Mouse (Mus musculus): ENCODE measurements at regions not wholly inside any gene's neighbourhood (a gene's known extent, or its start where the extent isn't known, plus 50 kb on each side); places are given as distances from the start of the nearest gene placed in this dataset.
A peak's percentile ranks its signal among the peaks of the same experiment; 100 is the strongest.

GRCm38 (mm10) chr13:107904851-107905250 is 139.4 kb upstream of the Smim15 start:
- DNase-seq (ENCODE audit: low read depth, low spot score) = no peak

GRCm38 (mm10) chr13:107904051-107904740 is 140.1 kb upstream of the Smim15 start:
- no peak for DNase-seq (ENCODE audit: low read depth, low spot score)

GRCm38 (mm10) chr13:107903150-107903959 is 140.9 kb upstream of the Smim15 start:
- peak; percentile 51 for DNase-seq (ENCODE audit: low read depth, low spot score)

GRCm38 (mm10) chr13:107902800-107903149 is 141.5 kb upstream of the Smim15 start:
- DNase-seq (ENCODE audit: low read depth, low spot score) = no peak

GRCm38 (mm10) chr13:107899600-107900229 is 144.5 kb upstream of the Smim15 start:
- DNase-seq (ENCODE audit: low read depth, low spot score) = no peak

GRCm38 (mm10) chr13:107897646-107898045 is 146.6 kb upstream of the Smim15 start:
- no peak for DNase-seq (ENCODE audit: low read depth, low spot score)

GRCm38 (mm10) chr13:107897184-107897583 is 147.1 kb upstream of the Smim15 start:
- DNase-seq (ENCODE audit: low read depth, low spot score) = no peak

- DNase-seq (ENCODE audit: low read depth, low spot score) = no peak
Observed at GRCm38 (mm10) chr13:107893581-107894183, 150.6 kb upstream of the Smim15 start.

GRCm38 (mm10) chr13:107893081-107893480 is 151.2 kb upstream of the Smim15 start:
- DNase-seq (ENCODE audit: low read depth, low spot score) = no peak

- DNase-seq (ENCODE audit: low read depth, low spot score) = no peak
Observed at GRCm38 (mm10) chr13:107891946-107892345, 152.3 kb upstream of the Smim15 start.

- peak; percentile 57 for DNase-seq (ENCODE audit: low read depth, low spot score)
Observed at GRCm38 (mm10) chr13:107890866-107891821, 153.1 kb upstream of the Smim15 start.

GRCm38 (mm10) chr13:107889985-107890865 is 154.0 kb upstream of the Smim15 start:
- DNase-seq (ENCODE audit: low read depth, low spot score) = peak; percentile 99

GRCm38 (mm10) chr13:107889588-107889984 is 154.7 kb upstream of the Smim15 start:
- no peak for DNase-seq (ENCODE audit: low read depth, low spot score)

- DNase-seq (ENCODE audit: low read depth, low spot score) = no peak
Observed at GRCm38 (mm10) chr13:107888571-107889451, 155.4 kb upstream of the Smim15 start.

- no peak for DNase-seq (ENCODE audit: low read depth, low spot score)
Observed at GRCm38 (mm10) chr13:107888231-107888555, 156.1 kb upstream of the Smim15 start.

- DNase-seq (ENCODE audit: low read depth, low spot score) = peak; percentile 49
Observed at GRCm38 (mm10) chr13:107887366-107888230, 156.6 kb upstream of the Smim15 start.

- DNase-seq (ENCODE audit: low read depth, low spot score) = no peak
Observed at GRCm38 (mm10) chr13:107884836-107885235, 159.4 kb upstream of the Smim15 start.

GRCm38 (mm10) chr13:107882337-107882736 is 161.9 kb upstream of the Smim15 start:
- no peak for DNase-seq (ENCODE audit: low read depth, low spot score)

All from forelimb bud, embryonic 11.5 days (tissue).